Mouse (Mus musculus) urinary bladder, postnatal 4 days (tissue): Measurements from ENCODE around the gene Trdn.

Source experiments
- DNase-seq, 2 experiments: peaks; one replicate each; pipeline ENCODE4 v3.0.0; 2021 to 2022; ENCODE audit warnings: low spot score in 2 of 2

The Trdn gene

DNA sequence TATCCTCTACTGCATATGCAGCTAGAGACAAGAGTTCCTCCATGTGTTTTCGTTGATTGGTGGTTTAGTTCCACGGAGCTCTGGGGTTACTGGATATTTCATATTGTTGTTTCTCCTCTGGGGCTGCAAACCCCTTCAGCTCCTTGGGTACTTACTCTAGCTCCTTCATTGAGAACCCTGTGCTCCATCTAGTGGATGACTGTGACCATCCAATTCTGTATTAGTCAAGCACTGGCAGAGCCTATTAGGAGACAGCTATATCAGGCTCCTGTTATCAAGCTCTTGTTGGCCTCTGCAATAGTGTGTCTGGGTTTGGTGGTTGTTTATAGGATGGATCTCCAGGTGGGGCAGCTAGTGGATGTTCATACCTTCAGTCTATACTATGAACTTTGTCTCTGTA, 290.2 kb downstream of the Trdn start:
- DNase-seq: no peak

DNA sequence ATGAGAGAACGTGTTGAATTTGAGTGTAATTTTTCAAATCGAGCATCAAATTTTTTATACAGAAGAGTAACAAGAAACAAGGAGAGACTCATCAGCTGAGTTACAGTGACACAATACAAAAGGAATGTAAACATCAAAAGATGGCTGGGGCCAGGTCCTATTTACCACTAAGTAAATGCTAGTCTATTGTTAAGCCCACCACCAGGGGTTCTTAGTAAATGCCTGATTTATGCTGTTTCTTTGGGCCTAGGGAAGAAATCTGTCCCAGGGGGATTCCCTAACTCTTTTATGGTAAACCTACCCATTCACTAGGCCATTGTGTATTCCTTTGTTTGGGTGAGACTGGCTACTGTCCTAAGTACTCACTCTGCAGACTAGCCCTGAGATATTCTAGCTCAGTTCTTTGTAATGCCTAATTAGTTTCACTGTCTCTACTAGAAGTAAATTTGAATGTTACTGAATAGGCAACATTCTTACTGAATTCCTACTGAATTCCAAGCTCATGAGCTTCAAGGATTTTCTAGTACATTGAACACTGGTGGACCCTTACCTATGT, 295.2 kb downstream of the Trdn start:
- DNase-seq: no peak
